Mouse (Mus musculus): Measurements from ENCODE around the gene Klf13. TPM values are rescaled to one million over a fixed set of nuclear protein-coding genes. Genes with fewer than 3 reads are reported as not detected.

Gene Klf13
- total RNA-seq, 2 experiments from 2014 or later = 52.5 to 58.4 TPM

DNA sequence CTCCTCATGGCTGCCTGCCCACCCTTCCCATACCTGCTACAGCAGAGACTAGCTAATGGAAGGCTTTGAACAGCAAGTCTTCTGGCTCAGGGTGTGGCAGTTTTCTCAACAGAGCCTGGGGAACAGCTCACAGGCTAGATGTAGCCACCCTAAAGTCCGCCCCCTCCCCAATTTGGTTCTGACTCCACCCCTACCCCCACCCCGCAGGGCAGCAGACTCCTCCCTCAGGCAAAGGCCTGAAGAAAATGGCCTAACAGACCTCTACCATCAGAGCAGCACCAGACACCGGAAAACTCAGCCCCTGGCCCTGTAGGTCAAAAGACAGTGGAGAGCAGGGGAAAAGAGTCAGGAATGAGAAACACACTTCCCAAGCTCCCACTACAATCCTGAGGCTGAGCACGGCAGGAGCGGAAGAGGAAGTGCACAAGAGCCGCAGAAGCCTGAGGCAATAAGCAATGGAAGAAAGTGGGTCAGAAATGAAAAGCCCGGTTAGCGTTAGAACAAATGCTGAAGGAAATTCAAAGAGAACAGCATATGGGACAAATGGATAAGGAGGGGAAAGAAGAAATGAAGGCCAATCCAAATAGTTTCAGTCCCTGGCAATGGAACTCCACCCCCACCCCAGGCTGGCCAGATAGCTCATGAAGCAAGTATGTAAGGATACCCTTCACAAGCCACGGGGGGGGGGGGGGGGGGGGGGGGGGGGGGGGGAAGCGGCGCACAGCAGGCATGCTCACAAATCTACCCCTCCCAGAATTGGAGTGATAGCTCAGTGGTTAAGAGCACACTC is 30.0 kb downstream of the Klf13 start:
- no peak for DNase-seq (ENCODE audit: low spot score in 2 of 2)

DNA sequence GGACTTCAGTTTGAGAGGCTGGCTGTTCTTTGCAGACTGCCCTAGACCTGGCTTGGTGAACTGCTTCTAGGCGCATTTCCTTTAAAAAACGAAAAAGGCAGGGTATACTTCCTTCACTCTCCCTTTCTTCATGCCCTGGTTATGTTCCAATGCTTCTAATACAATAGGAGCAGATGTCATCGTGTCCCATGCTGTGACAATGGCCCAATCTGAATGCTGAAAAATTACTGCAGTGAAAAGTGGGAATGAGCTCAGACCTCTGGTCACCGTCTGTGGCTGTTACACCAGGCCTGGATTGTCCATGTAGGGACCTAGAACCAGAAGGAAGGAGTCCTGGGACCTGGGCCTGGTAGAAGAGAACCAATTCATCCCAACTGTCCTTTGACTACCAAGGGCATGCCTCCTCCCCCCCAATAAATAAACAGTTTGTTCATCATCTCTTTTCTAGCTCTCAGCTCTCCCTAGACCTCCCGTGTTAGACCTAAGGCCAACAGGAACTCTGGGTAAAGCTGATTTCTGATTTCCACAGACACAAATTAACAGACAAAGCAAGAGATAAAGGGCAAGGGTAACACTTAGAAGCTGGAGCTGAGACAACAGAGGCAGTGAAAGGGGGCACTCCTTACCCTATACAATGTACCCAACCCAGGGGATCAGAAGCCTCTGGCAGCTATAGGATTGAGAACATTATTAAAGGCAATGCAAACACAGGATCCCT is 30.8 kb downstream of the Klf13 start:
- DNase-seq (ENCODE audit: low spot score in 2 of 2) = no peak

- no peak for DNase-seq (ENCODE audit: low spot score in 2 of 2)
Observed at GRCm38 (mm10) chr7:63905642-63906041, 33.1 kb downstream of the Klf13 start.

- DNase-seq (ENCODE audit: low spot score in 2 of 2) = no peak
Observed at GRCm38 (mm10) chr7:63905190-63905589, 33.5 kb downstream of the Klf13 start.

- no peak for DNase-seq (ENCODE audit: low spot score in 2 of 2)
Observed at GRCm38 (mm10) chr7:63903635-63904380, 34.9 kb downstream of the Klf13 start.

GRCm38 (mm10) chr7:63902604-63903210 is 36.0 kb downstream of the Klf13 start:
- no peak for DNase-seq (ENCODE audit: low spot score in 2 of 2)

GRCm38 (mm10) chr7:63901942-63902341 is 36.8 kb downstream of the Klf13 start:
- DNase-seq (ENCODE audit: low spot score in 2 of 2) = no peak

GRCm38 (mm10) chr7:63901346-63901745 is 37.4 kb downstream of the Klf13 start:
- DNase-seq (ENCODE audit: low spot score in 2 of 2) = no peak

DNA sequence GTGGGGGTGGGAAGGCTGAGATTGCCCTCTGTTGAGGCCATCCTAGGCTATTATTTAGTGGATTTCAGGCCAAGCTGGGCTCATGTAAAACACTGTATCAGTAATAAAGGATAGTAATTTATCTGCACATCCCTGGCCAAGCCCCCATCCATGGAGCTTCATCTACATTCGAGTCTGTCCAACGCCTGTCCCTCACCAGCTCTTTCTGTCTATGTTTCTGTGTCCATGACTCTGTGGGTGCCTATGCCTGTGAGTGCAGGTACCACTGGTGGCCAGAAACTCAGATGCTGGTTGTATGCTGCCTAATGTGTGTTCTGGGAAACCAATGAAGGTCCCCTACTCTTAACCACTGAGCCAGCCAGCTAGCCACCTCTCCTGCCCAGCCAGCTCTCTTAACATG is 38.3 kb downstream of the Klf13 start:
- DNase-seq (ENCODE audit: low spot score in 2 of 2) = no peak

GRCm38 (mm10) chr7:63899925-63900324 is 38.8 kb downstream of the Klf13 start:
- no peak for DNase-seq (ENCODE audit: low spot score in 2 of 2)

- no peak for DNase-seq (ENCODE audit: low spot score in 2 of 2)
Observed at GRCm38 (mm10) chr7:63898201-63898600, 40.5 kb downstream of the Klf13 start.

- DNase-seq (ENCODE audit: low spot score in 2 of 2) = no peak
Observed at GRCm38 (mm10) chr7:63897655-63898054, 41.1 kb downstream of the Klf13 start.

- peak; percentile 81 to 88 for DNase-seq (ENCODE audit: low spot score in 2 of 2)
Observed at GRCm38 (mm10) chr7:63896968-63897468, 41.7 kb downstream of the Klf13 start.

- DNase-seq (ENCODE audit: low spot score in 2 of 2) = no peak
Observed at GRCm38 (mm10) chr7:63896276-63896967, 42.3 kb downstream of the Klf13 start.

- no peak for DNase-seq (ENCODE audit: low spot score in 2 of 2)
Observed at GRCm38 (mm10) chr7:63895223-63895622, 43.5 kb downstream of the Klf13 start.

- no peak for DNase-seq (ENCODE audit: low spot score in 2 of 2)
Observed at GRCm38 (mm10) chr7:63894662-63895061, 44.1 kb downstream of the Klf13 start.

GRCm38 (mm10) chr7:63893729-63894128 is 45.0 kb downstream of the Klf13 start:
- no peak for DNase-seq (ENCODE audit: low spot score in 2 of 2)

DNA sequence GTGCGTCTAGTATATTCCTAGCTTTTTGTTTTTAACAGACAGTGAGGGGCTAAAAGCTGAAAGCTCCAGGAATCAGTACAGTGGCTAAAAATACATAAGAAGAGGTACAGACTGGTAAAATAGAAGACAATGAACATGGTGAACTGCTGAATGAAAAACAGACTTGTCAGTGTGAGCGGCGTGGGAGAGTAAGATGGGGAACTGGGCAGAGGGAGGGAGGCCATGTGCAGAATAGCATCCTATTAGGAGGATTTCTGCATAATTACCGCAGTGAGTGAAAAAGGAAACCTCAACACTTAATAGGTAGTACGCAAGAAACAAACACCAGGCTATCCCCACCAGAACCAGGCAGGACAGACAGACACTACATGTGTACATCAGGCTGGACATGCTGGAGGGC is 45.5 kb downstream of the Klf13 start:
- no peak for DNase-seq (ENCODE audit: low spot score in 2 of 2)

DNA sequence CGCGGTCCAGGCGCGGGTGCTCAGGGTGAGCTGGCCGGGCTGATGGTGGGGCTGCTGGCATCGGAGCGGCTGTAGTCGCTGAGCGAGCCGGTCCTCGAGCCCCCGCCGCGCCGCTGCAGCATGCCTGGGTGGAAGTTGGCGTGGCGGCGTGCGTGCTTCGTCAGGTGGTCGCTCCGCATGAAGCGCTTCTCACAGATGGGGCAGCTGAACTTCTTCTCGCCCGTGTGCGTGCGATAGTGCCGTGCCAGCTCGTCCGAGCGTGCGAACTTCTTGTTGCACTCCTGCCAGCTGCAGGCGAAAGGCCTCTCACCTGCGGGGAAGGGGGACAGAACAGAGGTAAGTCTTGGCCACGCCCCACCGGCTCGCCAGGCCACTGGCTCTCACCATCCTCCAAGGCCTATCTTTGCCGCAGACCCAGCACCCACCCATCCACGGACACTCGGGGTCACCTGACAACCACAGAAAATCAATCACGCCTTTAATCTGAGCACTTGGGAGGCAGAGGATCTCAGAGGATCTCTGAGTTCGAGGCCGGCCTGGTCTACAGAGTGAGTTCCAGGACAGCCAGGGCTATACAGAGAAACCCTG is 47.1 kb downstream of the Klf13 start:
- no peak for DNase-seq (ENCODE audit: low spot score in 2 of 2)

Measured in adrenal gland, adult 18-20 months (tissue).